Mouse (Mus musculus): ENCODE data around the gene Ankrd13b. TPM values are rescaled to one million over a fixed set of nuclear protein-coding genes. Genes with fewer than 3 reads are reported as not detected.

The Ankrd13b gene
- polyA plus RNA-seq, 1 experiment, result not detected

- Histone ChIP-seq H3K4me1 (ENCODE audit: control insufficient read depth, insufficient read depth, low read length) (peaks cover 22% of the 10 kb centered on the region), H3K27ac (ENCODE audit: insufficient read depth, low read depth, low read length) (no peak overlapping the region), H3K4me3 (ENCODE audit: insufficient read depth, low read depth, low read length) (no peak overlapping the region)
- WGBS, result 89% methylated on average over 27 of the region's 27 CpGs
- TF ChIP-seq POLR2A (IDR thresholded peaks at IDR 0.05; ENCODE audit: insufficient read depth, low read depth, low read length), result no peak
- no peak for TF ChIP-seq CTCF (IDR thresholded peaks at IDR 0.05; ENCODE audit: insufficient read depth, low read depth, low read length)
These were observed 28.7 kb upstream of the Ankrd13b start for GRCm38 (mm10) chr11:77518051-77518798.

GRCm38 (mm10) chr11:77516553-77517425 is 27.3 kb upstream of the Ankrd13b start:
- 82% methylated on average over 5 of the region's 5 CpGs for WGBS
- no peak for TF ChIP-seq POLR2A (IDR thresholded peaks at IDR 0.05; ENCODE audit: insufficient read depth, low read depth, low read length)
- no peak overlapping the region for H3K4me3 ChIP-seq (ENCODE audit: insufficient read depth, low read depth, low read length)
- peaks cover 29% of the 10 kb centered on the region for H3K4me1 ChIP-seq (ENCODE audit: control insufficient read depth, insufficient read depth, low read length)
- no peak overlapping the region for H3K27ac ChIP-seq (ENCODE audit: insufficient read depth, low read depth, low read length)

DNA sequence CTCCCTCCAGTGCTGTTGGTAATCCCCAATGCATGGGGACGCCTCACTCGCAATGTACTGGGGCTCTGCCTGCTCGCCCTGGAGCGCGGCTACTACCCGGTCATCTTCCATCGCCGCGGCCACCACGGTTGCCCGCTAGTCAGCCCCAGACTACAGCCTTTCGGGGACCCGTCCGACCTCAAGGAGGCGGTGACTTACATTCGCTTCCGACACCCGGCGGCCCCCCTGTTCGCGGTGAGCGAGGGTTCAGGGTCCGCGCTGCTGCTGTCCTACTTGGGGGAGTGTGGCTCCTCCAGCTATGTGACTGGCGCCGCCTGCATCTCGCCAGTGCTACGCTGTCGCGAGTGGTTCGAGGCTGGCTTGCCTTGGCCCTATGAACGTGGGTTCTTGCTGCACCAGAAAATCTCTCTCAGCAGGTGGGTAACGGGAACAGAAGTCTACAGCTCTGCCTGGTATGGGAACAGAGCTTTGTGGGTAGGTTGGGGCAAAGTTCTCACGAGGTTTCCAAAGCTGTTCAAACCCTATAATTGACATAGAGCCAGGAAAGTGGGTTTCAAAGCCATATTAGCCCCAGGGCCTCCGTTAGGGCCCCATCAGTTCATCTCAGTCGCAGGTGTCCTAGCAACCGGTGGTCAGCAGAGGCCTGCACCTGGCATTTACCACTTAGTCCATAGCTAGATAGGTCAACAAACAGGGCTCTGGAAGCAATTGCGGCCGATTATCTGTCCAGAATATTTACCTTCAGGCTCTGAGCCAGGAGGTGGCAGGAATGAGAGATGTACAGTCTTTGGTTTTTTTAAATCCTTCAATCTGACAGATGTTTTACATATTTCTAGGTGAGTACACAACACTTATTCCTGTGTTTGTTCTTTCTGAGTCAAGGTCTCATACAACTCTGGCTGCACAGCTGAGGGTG is 26.4 kb upstream of the Ankrd13b start, which contains the start of gene Trp53i13:
Trp53i13 (minus strand) TSS at position 344 of the 916 bp plus-strand sequence.
- Histone ChIP-seq H3K27ac (ENCODE audit: insufficient read depth, low read depth, low read length) (no peak within 1 kb of the TSS), H3K4me1 (ENCODE audit: control insufficient read depth, insufficient read depth, low read length) (peaks cover 29% of the 10 kb centered on the region), H3K4me3 (ENCODE audit: insufficient read depth, low read depth, low read length) (peak within 1 kb of the TSS; percentile 45)
- TF ChIP-seq POLR2A (IDR thresholded peaks at IDR 0.05; ENCODE audit: insufficient read depth, low read depth, low read length), result no peak
- TF ChIP-seq CTCF (IDR thresholded peaks at IDR 0.05; ENCODE audit: insufficient read depth, low read depth, low read length), result no peak
- 26% methylated on average over 39 of the region's 39 CpGs for WGBS

DNA sequence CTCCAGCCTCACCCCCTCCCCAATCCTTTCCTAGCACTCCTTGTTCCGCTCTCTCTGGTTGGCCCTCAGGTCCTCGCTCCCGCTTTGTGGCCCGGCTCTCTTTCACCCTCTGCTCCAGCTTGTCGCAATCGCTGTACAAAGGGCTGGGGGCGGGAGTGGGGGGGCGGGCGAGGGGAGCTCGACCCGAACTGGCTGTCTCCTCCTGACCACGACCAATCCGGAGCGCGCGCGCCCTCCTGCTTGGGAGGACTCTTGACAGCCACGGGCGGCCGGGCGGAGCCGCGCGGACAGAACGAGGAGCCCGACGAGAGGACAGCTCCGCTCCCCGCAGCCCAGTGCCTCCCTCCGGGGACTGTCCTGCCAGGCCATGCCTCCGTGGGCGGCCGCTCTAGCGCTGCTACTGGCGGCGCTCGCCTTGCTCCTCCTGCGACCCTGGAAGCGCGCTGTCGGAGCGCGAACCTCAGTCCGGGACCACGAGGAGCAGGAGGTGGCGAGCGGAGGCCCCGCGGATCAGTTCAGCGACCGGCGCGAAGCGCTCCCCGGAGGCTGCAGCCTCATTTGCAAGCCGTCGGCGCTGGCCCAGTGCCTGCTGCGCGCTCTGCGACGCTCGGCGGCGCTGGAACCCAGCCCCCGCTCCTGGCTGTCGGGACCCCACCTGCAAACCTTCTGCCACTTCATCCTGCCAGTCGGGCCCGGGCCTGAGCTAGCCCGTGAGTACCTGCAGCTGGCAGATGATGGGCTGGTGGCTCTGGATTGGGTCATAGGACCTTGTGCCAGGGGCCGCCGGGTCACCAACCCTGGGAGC is 25.6 kb upstream of the Ankrd13b start, which contains the start of gene Abhd15:
Abhd15 (plus strand) TSS at position 290 of the 805 bp plus-strand sequence.
- under 1% methylated on average over 72 of the region's 72 CpGs for WGBS
- TF ChIP-seq CTCF (IDR thresholded peaks at IDR 0.05; ENCODE audit: insufficient read depth, low read depth, low read length), result 0 out of 2 replicates have a peak, but pooled peaks have one; percentile 14
- no peak for TF ChIP-seq POLR2A (IDR thresholded peaks at IDR 0.05; ENCODE audit: insufficient read depth, low read depth, low read length)

GRCm38 (mm10) chr11:77514281-77514831 is 24.9 kb upstream of the Ankrd13b start:
- Histone ChIP-seq H3K4me3 (ENCODE audit: insufficient read depth, low read depth, low read length) (peak overlapping the region; percentile 45; the same call in 1 of the 2 replicates), H3K27ac (ENCODE audit: insufficient read depth, low read depth, low read length) (no peak overlapping the region), H3K4me1 (ENCODE audit: control insufficient read depth, insufficient read depth, low read length) (peaks cover 29% of the 10 kb centered on the region)
- 29% methylated on average over 19 of the region's 19 CpGs for WGBS
- no peak for TF ChIP-seq POLR2A (IDR thresholded peaks at IDR 0.05; ENCODE audit: insufficient read depth, low read depth, low read length)
- TF ChIP-seq CTCF (IDR thresholded peaks at IDR 0.05; ENCODE audit: insufficient read depth, low read depth, low read length), result no peak

More for the DNA sequence above, 25.6 kb upstream of the Ankrd13b start, which contains the start of gene Abhd15:
- H3K27ac ChIP-seq (ENCODE audit: insufficient read depth, low read depth, low read length), result no peak within 1 kb of the TSS
- H3K4me3 ChIP-seq (ENCODE audit: insufficient read depth, low read depth, low read length), result peak within 1 kb of the TSS; percentile 45
- H3K4me1 ChIP-seq (ENCODE audit: control insufficient read depth, insufficient read depth, low read length), result peaks cover 29% of the 10 kb centered on the region

DNA sequence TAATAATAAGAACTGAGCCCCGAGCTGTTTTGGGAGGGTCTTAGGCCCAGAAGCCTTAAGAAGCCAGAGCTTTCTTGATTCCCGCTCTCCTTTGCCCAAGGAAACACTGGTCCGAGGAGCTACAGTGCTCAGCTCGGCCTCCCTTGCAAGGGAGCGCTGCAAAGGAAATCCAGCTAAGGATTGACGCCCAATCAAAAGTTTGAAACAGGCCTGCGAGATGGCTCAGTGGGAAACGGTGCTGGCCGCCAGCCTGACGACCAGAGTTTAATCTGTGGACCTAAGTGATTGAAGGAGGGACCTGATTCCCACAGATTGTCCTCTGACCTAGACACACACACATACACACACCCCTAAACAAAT is 24.3 kb upstream of the Ankrd13b start:
- H3K4me3 ChIP-seq (ENCODE audit: insufficient read depth, low read depth, low read length), result peak overlapping the region; percentile 43
- no peak for TF ChIP-seq POLR2A (IDR thresholded peaks at IDR 0.05; ENCODE audit: insufficient read depth, low read depth, low read length)
- TF ChIP-seq CTCF (IDR thresholded peaks at IDR 0.05; ENCODE audit: insufficient read depth, low read depth, low read length), result no peak
- WGBS, result 45% methylated on average over 10 of the region's 10 CpGs
- peaks cover 31% of the 10 kb centered on the region for H3K4me1 ChIP-seq (ENCODE audit: control insufficient read depth, insufficient read depth, low read length)
- H3K27ac ChIP-seq (ENCODE audit: insufficient read depth, low read depth, low read length), result no peak overlapping the region

DNA sequence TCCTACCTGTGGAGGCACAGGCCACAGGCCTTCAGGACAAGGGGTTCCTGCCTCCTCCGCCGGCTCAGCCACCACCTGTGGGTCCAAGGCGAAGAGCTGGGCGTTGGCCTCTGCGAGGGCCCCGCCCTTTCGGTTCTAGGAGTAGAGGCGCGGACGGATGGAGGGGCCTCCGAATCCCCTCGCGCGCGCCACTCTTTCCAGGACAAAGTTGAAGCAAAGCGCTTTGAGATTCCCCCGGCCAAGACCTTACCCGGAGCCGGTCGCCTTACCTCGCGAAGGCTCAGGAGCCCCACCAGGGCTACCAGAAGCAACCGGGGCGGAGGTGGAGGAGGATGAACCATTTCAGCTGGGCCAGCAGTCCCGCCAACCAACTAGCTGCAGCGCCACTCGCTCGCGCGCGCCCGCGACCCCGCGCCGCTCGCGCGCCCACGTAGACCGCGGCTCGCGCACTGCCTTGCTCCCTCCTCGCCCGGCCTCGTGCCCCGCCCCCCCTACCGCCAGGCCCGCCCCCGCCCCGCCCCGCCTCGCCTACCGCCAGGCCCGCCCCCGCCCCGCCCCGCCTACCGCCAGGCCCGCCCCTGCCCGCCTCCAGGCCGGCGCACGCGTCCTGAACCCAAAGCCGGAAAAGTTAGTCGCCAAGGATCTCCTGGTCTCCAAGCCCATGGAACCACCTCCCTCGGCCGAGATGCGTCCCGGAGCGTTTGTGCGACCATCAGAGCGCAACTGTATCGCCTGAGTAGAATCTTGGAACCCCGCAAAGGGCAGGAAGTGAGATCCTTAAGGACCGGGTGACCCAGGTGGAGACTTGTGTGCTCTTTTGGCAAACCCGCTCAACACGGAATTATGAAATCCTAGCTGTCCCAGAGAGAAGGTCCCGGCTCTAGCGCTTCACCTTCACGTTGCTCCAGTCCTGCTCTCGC is 23.7 kb upstream of the Ankrd13b start:
- WGBS, result 3% methylated on average over 81 of the region's 84 CpGs
- H3K4me1 ChIP-seq (ENCODE audit: control insufficient read depth, insufficient read depth, low read length), result peaks cover 38% of the 10 kb centered on the region
- peak overlapping the region; percentile 81 for H3K4me3 ChIP-seq (ENCODE audit: insufficient read depth, low read depth, low read length)
- H3K27ac ChIP-seq (ENCODE audit: insufficient read depth, low read depth, low read length), result peak overlapping the region; percentile 16; the same call in 1 of the 2 replicates
- TF ChIP-seq POLR2A (IDR thresholded peaks at IDR 0.05; ENCODE audit: insufficient read depth, low read depth, low read length), result no peak
- TF ChIP-seq CTCF (IDR thresholded peaks at IDR 0.05; ENCODE audit: insufficient read depth, low read depth, low read length), result no peak
